Mouse (Mus musculus): ENCODE measurements at regions not wholly inside any gene's neighbourhood (a gene's known extent, or its start where the extent isn't known, plus 50 kb on each side); places are given as distances from the start of the nearest gene placed in this dataset.

GRCm38 (mm10) chr8:77825786-77826185 lies 101.5 kb upstream of the Ednra start:
- 82% methylated on average over 1 of the region's 1 CpGs for WGBS
- Histone ChIP-seq H3K9ac (replicated peaks) (no peak overlapping the region), H3K9me3 (no peaks in the 10 kb centered on the region), H3K27ac (replicated peaks) (no peak overlapping the region), H3K27me3 (no peaks in the 10 kb centered on the region), H3K4me3 (no peak overlapping the region), H3K4me2 (replicated peaks) (no peak overlapping the region), H3K4me1 (no peaks in the 10 kb centered on the region), H3K36me3 (no peaks in the 10 kb centered on the region)
- no peak for ATAC-seq (replicated peaks)

- 70% methylated on average over 2 of the region's 2 CpGs for WGBS
- H3K9me3 ChIP-seq: no peaks in the 10 kb centered on the region
- H3K9ac ChIP-seq (replicated peaks): no peak overlapping the region
- H3K27me3 ChIP-seq: no peaks in the 10 kb centered on the region
- no peak overlapping the region for H3K4me3 ChIP-seq
- no peak for ATAC-seq (replicated peaks)
- H3K4me2 ChIP-seq (replicated peaks): no peak overlapping the region
- no peaks in the 10 kb centered on the region for H3K36me3 ChIP-seq
- no peaks in the 10 kb centered on the region for H3K4me1 ChIP-seq
- H3K27ac ChIP-seq (replicated peaks): no peak overlapping the region
These were observed 102.0 kb upstream of the Ednra start for GRCm38 (mm10) chr8:77826255-77826654.

GRCm38 (mm10) chr8:77828079-77828478 lies 103.8 kb upstream of the Ednra start:
- no peaks in the 10 kb centered on the region for H3K4me1 ChIP-seq
- WGBS: 27% methylated on average over 7 of the region's 7 CpGs
- no peak overlapping the region for H3K9ac ChIP-seq (replicated peaks)
- no peaks in the 10 kb centered on the region for H3K36me3 ChIP-seq
- H3K27ac ChIP-seq (replicated peaks): no peak overlapping the region
- no peak overlapping the region for H3K4me2 ChIP-seq (replicated peaks)
- no peaks in the 10 kb centered on the region for H3K9me3 ChIP-seq
- no peak overlapping the region for H3K4me3 ChIP-seq
- H3K27me3 ChIP-seq: no peaks in the 10 kb centered on the region
- ATAC-seq (replicated peaks): no peak

DNA sequence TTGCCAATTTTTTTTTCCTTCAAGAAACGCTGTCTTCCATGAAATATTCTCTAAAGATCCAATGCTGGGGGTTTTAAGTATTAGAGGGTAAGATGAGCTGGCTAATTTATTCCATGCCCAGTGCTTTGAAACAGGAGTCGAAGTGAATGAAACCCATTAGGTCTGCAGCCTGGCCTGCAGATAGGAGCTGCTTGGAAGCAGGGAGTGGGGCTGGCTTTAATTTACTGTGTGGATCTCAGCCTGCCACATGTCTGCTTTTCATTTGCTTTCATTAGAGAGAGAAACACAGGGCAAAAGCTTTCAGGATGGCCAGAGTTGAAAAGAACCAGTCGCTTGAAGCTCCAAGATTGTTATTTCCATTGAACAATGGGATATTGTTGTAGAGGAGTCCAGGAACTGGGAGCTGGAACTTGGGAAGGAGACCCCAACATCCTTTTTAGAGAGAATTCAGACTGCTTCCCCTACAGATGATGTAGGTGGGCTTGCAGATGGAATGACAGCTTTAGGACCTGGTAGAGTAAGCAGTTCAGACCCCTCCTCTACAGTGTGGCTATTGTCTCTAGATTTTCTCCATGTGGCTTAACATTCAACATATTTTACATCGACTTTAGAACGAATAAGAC lies 105.0 kb upstream of the Ednra start:
- H3K27me3 ChIP-seq: no peaks in the 10 kb centered on the region
- WGBS: 54% methylated on average over 5 of the region's 5 CpGs
- no peaks in the 10 kb centered on the region for H3K36me3 ChIP-seq
- H3K4me3 ChIP-seq: no peak overlapping the region
- H3K9me3 ChIP-seq: no peaks in the 10 kb centered on the region
- H3K4me2 ChIP-seq (replicated peaks): no peak overlapping the region
- no peak for ATAC-seq (replicated peaks)
- H3K4me1 ChIP-seq: no peaks in the 10 kb centered on the region
- H3K9ac ChIP-seq (replicated peaks): no peak overlapping the region
- no peak overlapping the region for H3K27ac ChIP-seq (replicated peaks)

DNA sequence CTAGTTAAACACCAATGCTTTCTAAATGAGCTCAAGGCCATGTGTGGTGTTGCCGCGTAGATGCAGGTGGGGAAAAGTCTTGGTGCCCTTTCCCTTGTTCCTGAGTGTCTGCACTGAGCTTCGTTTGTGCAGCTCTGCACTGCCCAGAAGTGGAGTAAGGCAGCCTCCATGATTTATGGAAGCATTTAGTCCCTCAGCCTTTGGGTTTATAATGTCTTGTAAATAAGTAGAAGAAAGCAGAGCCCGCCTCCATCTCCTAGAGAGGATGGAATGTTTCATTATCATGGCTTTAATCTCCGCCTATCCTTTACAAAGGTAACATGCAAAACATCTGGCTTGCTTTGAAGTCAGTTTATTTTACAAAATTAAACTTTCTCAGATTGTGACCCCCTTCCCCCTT lies 105.5 kb upstream of the Ednra start:
- H3K4me2 ChIP-seq (replicated peaks): no peak overlapping the region
- 86% methylated on average over 5 of the region's 5 CpGs for WGBS
- no peaks in the 10 kb centered on the region for H3K27me3 ChIP-seq
- no peaks in the 10 kb centered on the region for H3K9me3 ChIP-seq
- no peaks in the 10 kb centered on the region for H3K4me1 ChIP-seq
- no peaks in the 10 kb centered on the region for H3K36me3 ChIP-seq
- H3K27ac ChIP-seq (replicated peaks): no peak overlapping the region
- ATAC-seq (replicated peaks): no peak
- no peak overlapping the region for H3K4me3 ChIP-seq
- H3K9ac ChIP-seq (replicated peaks): no peak overlapping the region

GRCm38 (mm10) chr8:77834283-77834682 lies 110.0 kb upstream of the Ednra start:
- Histone ChIP-seq H3K36me3 (no peaks in the 10 kb centered on the region), H3K4me2 (replicated peaks) (no peak overlapping the region), H3K27ac (replicated peaks) (no peak overlapping the region), H3K4me3 (no peak overlapping the region), H3K4me1 (no peaks in the 10 kb centered on the region), H3K9me3 (no peaks in the 10 kb centered on the region), H3K27me3 (no peaks in the 10 kb centered on the region), H3K9ac (replicated peaks) (no peak overlapping the region)
- WGBS: 68% methylated on average over 6 of the region's 6 CpGs
- ATAC-seq (replicated peaks): no peak

DNA sequence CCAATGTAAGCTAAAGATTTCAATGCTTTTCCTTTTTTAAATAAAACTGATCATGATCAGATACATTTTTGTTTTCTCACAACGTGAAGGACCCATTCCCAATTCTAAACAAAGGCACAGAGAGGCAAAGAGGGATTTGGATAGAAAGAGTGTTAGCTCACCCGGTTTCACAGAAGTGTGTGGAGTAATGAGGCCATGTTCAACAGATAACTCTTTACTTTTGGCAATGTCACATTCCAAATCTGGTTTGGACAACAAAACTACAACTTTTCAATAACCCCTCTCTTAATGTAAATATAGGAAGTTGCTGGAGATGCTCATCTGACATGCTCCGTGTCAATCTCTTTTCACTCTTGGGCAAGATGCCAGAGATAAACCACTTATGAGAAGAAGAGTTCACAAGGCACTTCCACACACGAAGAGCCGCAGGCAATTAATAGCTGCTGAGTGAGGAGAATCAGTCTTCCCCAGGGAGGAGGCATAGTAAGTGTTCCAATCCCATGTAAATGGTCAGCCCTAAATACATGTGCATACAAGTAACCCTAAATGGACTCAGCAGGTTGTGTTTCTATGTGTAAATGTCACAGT lies 112.7 kb upstream of the Ednra start:
- H3K36me3 ChIP-seq: no peaks in the 10 kb centered on the region
- no peak overlapping the region for H3K9ac ChIP-seq (replicated peaks)
- H3K27ac ChIP-seq (replicated peaks): no peak overlapping the region
- no peaks in the 10 kb centered on the region for H3K9me3 ChIP-seq
- no peak overlapping the region for H3K4me2 ChIP-seq (replicated peaks)
- no peak for ATAC-seq (replicated peaks)
- WGBS: 71% methylated on average over 5 of the region's 5 CpGs
- H3K4me3 ChIP-seq: no peak overlapping the region
- no peaks in the 10 kb centered on the region for H3K27me3 ChIP-seq
- H3K4me1 ChIP-seq: no peaks in the 10 kb centered on the region

DNA sequence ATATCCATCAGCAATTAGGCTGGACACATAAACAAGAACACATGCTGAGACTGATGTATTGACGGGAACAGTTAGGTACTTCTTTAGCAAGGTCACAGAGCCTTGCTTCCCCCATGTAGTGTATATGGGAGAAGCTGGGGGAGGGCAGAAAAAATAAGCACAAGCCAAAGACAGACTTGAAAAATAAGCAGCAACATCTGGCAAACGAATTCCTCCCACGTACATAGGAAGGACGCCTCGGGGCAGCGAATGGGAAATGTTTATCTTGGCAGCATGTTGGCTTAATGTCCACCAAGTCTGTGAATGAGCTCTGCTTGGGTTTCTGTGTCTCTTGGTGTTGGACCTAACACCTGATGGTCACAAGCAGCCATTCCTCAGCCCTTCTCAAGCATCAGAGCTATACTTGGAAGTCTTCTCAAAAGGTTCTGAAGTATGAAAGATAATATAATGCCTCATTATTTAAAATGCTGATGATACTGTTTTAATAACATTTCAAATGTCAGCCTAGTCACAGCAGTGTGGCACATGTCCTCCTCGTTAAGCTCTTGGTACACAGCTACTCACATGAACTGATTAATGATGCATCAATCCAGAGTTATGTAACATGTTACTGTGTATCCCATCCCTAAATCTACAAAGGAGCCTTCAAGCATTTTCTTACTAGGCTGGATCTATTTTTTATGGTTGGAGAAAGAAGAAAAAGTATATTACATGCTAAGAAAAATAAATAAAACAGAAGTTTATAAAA lies 118.3 kb upstream of the Ednra start:
- no peaks in the 10 kb centered on the region for H3K4me1 ChIP-seq
- no peaks in the 10 kb centered on the region for H3K36me3 ChIP-seq
- ATAC-seq (replicated peaks): no peak
- H3K27me3 ChIP-seq: no peaks in the 10 kb centered on the region
- WGBS: 85% methylated on average over 7 of the region's 7 CpGs
- H3K4me2 ChIP-seq (replicated peaks): no peak overlapping the region
- H3K27ac ChIP-seq (replicated peaks): no peak overlapping the region
- no peak overlapping the region for H3K9ac ChIP-seq (replicated peaks)
- H3K9me3 ChIP-seq: no peaks in the 10 kb centered on the region
- no peak overlapping the region for H3K4me3 ChIP-seq

DNA sequence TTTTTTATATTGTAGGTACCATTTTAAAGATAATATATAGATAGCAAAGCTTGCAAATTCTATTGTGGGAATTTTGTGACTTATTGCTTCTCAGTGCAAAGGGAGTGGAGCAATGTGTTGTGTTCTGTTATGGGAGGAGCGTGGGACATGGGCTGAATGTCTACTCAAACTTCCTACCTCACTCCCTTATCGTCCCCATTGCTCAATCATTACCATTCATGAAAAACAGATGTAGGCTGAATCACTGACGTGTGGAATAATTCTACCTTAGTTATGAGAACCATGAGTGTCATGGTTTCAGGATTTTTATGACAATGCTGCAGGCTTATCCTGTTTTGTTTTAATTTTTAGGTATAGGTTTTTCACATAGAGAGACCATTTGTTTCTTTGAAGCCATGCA lies 119.0 kb upstream of the Ednra start:
- 90% methylated on average over 3 of the region's 3 CpGs for WGBS

DNA sequence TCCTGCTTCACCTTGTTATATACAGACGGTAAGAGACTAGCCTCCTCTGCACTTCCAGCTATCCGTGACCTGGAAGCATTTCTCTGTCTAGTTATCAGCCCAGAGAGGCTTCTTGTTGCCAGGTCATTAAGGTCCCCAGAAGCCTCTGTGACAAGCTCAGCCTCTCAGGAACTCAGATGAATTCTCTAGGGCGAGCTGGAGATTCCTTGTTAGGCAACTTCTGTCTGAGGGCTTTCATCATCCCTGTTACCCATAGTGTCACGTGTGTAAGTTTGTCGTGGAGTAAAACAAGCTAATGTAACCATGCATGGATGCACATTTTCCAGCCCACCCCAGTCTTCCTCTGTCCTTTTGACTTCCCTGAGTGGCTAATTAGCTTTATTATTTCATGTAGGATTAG lies 126.3 kb upstream of the Ednra start:
- Histone ChIP-seq H3K9me3 (no peaks in the 10 kb centered on the region), H3K9ac (replicated peaks) (no peak overlapping the region), H3K27ac (replicated peaks) (no peak overlapping the region), H3K4me1 (no peaks in the 10 kb centered on the region), H3K36me3 (no peaks in the 10 kb centered on the region), H3K4me2 (replicated peaks) (no peak overlapping the region), H3K4me3 (no peak overlapping the region), H3K27me3 (no peaks in the 10 kb centered on the region)
- WGBS: 46% methylated on average over 5 of the region's 5 CpGs
- ATAC-seq (replicated peaks): no peak

More for the DNA sequence above, 119.0 kb upstream of the Ednra start:
- H3K27me3 ChIP-seq: no peaks in the 10 kb centered on the region
- no peak for ATAC-seq (replicated peaks)
- H3K9ac ChIP-seq (replicated peaks): no peak overlapping the region
- H3K4me2 ChIP-seq (replicated peaks): no peak overlapping the region
- no peaks in the 10 kb centered on the region for H3K9me3 ChIP-seq
- H3K4me3 ChIP-seq: no peak overlapping the region
- no peaks in the 10 kb centered on the region for H3K36me3 ChIP-seq
- no peaks in the 10 kb centered on the region for H3K4me1 ChIP-seq
- no peak overlapping the region for H3K27ac ChIP-seq (replicated peaks)

DNA sequence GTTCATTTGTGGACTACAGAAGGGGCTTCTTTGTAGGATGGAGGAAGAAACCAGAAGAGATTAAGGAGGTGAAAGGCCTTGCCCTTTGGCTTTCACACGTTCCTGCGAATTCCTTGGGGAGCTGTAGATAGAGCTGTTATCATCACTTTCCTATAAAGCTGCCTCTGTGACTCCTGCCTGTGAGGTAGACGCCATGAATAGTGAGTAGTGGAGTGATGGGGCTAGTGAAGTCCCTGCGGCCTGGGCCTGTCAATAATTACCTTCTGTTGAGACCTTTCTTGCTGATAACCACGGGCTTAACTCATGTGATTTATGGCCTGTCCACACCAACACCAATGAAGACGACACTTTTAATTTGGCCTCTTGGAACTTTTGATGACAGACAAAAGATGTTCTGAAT lies 146.0 kb upstream of the Ednra start:
- Histone ChIP-seq H3K27ac (replicated peaks) (no peak overlapping the region), H3K4me3 (no peak overlapping the region), H3K9me3 (no peaks in the 10 kb centered on the region), H3K4me1 (no peaks in the 10 kb centered on the region), H3K27me3 (no peaks in the 10 kb centered on the region), H3K36me3 (no peaks in the 10 kb centered on the region), H3K4me2 (replicated peaks) (no peak overlapping the region), H3K9ac (replicated peaks) (no peak overlapping the region)
- ATAC-seq (replicated peaks): no peak
- WGBS: 79% methylated on average over 6 of the region's 6 CpGs

- Histone ChIP-seq H3K27ac (replicated peaks) (no peak overlapping the region), H3K4me3 (no peak overlapping the region), H3K36me3 (no peaks in the 10 kb centered on the region), H3K9ac (replicated peaks) (no peak overlapping the region), H3K4me2 (replicated peaks) (no peak overlapping the region), H3K9me3 (no peaks in the 10 kb centered on the region), H3K27me3 (no peaks in the 10 kb centered on the region), H3K4me1 (no peaks in the 10 kb centered on the region)
- WGBS: 91% methylated on average over 1 of the region's 1 CpGs
- no peak for ATAC-seq (replicated peaks)
These were observed 148.5 kb upstream of the Ednra start for GRCm38 (mm10) chr8:77872771-77873170.

Measured in forebrain, embryonic 15.5 days (tissue).